Comparison of ENCODE assay signal across 15 mouse cellular contexts in genomic region chr1:135820071-135820470, GRCm38 (mm10). TPM values are rescaled to one million over a fixed set of nuclear protein-coding genes. Genes with fewer than 3 reads are reported as not detected.
DNase-seq lines count a peak whose midpoint lies in the region; ATAC-seq lines count a peak whose summit lies in the region.
"Had no signal": no experiment of that assay in that cellular context is flagged by ENCODE, and none has a peak within 500 bp of the region (broad histone marks: within the 10 kb centered on the region; RNA-seq: fewer than 3 reads in every experiment).

No protein-coding gene starts in this region.

- 79% methylated on average over 10 of the region's 10 CpGs for WGBS in embryonic facial prominence, embryonic 10.5 days
- 65% methylated on average over 10 of the region's 10 CpGs for WGBS in stomach, embryonic 14.5 days
- WGBS in forebrain, embryonic 11.5 days, result 85% methylated on average over 10 of the region's 10 CpGs
- WGBS in forebrain, embryonic 14.5 days, result 84% methylated on average over 10 of the region's 10 CpGs

- DNase-seq in kidney, adult 11 months, result peak; percentile 59
- no peak for DNase-seq in kidney, postnatal 14 days
- DNase-seq in embryonic facial prominence, embryonic 10.5 days (ENCODE audit: low spot score), result no peak
- peak; percentile 36 to 45 for DNase-seq in kidney, adult 8-10 months
- no peak for DNase-seq in forebrain, embryonic 11.5 days (ENCODE audit: low spot score)
- no peak for DNase-seq in forebrain, embryonic 14.5 days (ENCODE audit: low spot score)
- DNase-seq: cerebellum, adult 9-10 months; gastrocnemius, postnatal 14 days; right cerebral cortex, postnatal 4 days had no signal

- H3K27ac ChIP-seq in embryonic facial prominence, embryonic 10.5 days (replicated peaks), result no peak overlapping the region
- H3K27ac ChIP-seq in stomach, embryonic 14.5 days (ENCODE audit: low read length), result peak overlapping the region; percentile 35; the same call in 1 of the 2 replicates
- no peak overlapping the region for H3K27ac ChIP-seq in forebrain, embryonic 11.5 days (ENCODE audit: low read depth, low read length)
- H3K27ac ChIP-seq in forebrain, embryonic 14.5 days (ENCODE audit: low read depth, low read length), result no peak overlapping the region
- H3K27ac ChIP-seq: forebrain, embryonic 12.5 days; hindbrain, embryonic 14.5 days; liver, embryonic 15.5 days had no signal

- H3K9me3 ChIP-seq in embryonic facial prominence, embryonic 10.5 days, result no peaks in the 10 kb centered on the region
- H3K9me3 ChIP-seq in stomach, embryonic 14.5 days (ENCODE audit: control insufficient read depth, low read depth, low read length), result no peaks in the 10 kb centered on the region
- H3K9me3 ChIP-seq in forebrain, embryonic 11.5 days (ENCODE audit: control insufficient read depth, low read length), result no peaks in the 10 kb centered on the region
- H3K9me3 ChIP-seq in forebrain, embryonic 14.5 days (replicated peaks; ENCODE audit: control insufficient read depth, low read length), result no peaks in the 10 kb centered on the region
- H3K9me3 ChIP-seq: forebrain, embryonic 12.5 days; heart, embryonic 12.5 days; liver, embryonic 15.5 days had no signal

- H3K4me1 ChIP-seq in embryonic facial prominence, embryonic 10.5 days, result peaks cover 27% of the 10 kb centered on the region
- H3K4me1 ChIP-seq in stomach, embryonic 14.5 days (ENCODE audit: control insufficient read depth, insufficient read depth, low read length), result peaks cover 10% of the 10 kb centered on the region; the same call in 1 of the 2 replicates
- H3K4me1 ChIP-seq in forebrain, embryonic 11.5 days (replicated peaks; ENCODE audit: control insufficient read depth, insufficient read depth, low read length), result peaks cover 3% of the 10 kb centered on the region; the same call in 1 of the 2 replicates
- H3K4me1 ChIP-seq in forebrain, embryonic 14.5 days (ENCODE audit: control insufficient read depth, insufficient read depth, low read length), result peaks cover 2% of the 10 kb centered on the region; the same call in 1 of the 2 replicates

- ATAC-seq in stomach, embryonic 14.5 days (ENCODE audit: insufficient number of reproducible peaks, insufficient read depth, low FRiP score, low read depth), result no peak
- no peak for ATAC-seq in megakaryocyte-erythroid progenitor cell, adult 5-6 weeks (replicated peaks; ENCODE audit: low FRiP score, low TSS enrichment, poor library complexity, severe bottlenecking)
- ATAC-seq in forebrain, embryonic 11.5 days (replicated peaks; ENCODE audit: low FRiP score), result no peak
- no peak for ATAC-seq in forebrain, embryonic 14.5 days

- H3K36me3 ChIP-seq in embryonic facial prominence, embryonic 10.5 days (replicated peaks), result no peaks in the 10 kb centered on the region
- H3K36me3 ChIP-seq in stomach, embryonic 14.5 days (ENCODE audit: control insufficient read depth, insufficient read depth, low read length), result no peaks in the 10 kb centered on the region
- H3K36me3 ChIP-seq in forebrain, embryonic 11.5 days (ENCODE audit: control insufficient read depth, insufficient read depth, low read length), result no peaks in the 10 kb centered on the region
- H3K36me3 ChIP-seq in forebrain, embryonic 14.5 days (ENCODE audit: control insufficient read depth, insufficient read depth, low read length), result no peaks in the 10 kb centered on the region
- H3K36me3 ChIP-seq: forebrain, embryonic 12.5 days; heart, embryonic 12.5 days; liver, embryonic 15.5 days had no signal

- peaks cover 79% of the 10 kb centered on the region for H3K27me3 ChIP-seq in embryonic facial prominence, embryonic 10.5 days (replicated peaks; ENCODE audit: low read depth, poor library complexity, severe bottlenecking)
- peaks cover 18% of the 10 kb centered on the region; the same call in 1 of the 2 replicates for H3K27me3 ChIP-seq in stomach, embryonic 14.5 days (ENCODE audit: control insufficient read depth, insufficient read depth, low read length)
- H3K27me3 ChIP-seq in forebrain, embryonic 11.5 days (ENCODE audit: control insufficient read depth, insufficient read depth, low read length), result peaks cover 40% of the 10 kb centered on the region
- peaks cover 40% of the 10 kb centered on the region for H3K27me3 ChIP-seq in forebrain, embryonic 14.5 days (replicated peaks; ENCODE audit: control insufficient read depth, insufficient read depth, low read length)

- H3K4me2 ChIP-seq in stomach, embryonic 14.5 days (replicated peaks; ENCODE audit: low read depth, low read length), result peak overlapping the region; percentile 97
- no peak overlapping the region for H3K4me2 ChIP-seq in forebrain, embryonic 11.5 days (ENCODE audit: low read depth, low read length, severe bottlenecking)
- no peak overlapping the region for H3K4me2 ChIP-seq in forebrain, embryonic 14.5 days (ENCODE audit: low read length)
- H3K4me2 ChIP-seq: forebrain, embryonic 12.5 days; liver, embryonic 15.5 days had no signal

- 0 out of 2 replicates have a peak overlapping the region, but pooled peaks have one; percentile 30 for H3K9ac ChIP-seq in stomach, embryonic 14.5 days (replicated peaks; ENCODE audit: low read depth, low read length)
- H3K9ac ChIP-seq in forebrain, embryonic 11.5 days (ENCODE audit: low read length), result no peak overlapping the region
- no peak overlapping the region for H3K9ac ChIP-seq in forebrain, embryonic 14.5 days (ENCODE audit: low read length)
- H3K9ac ChIP-seq: forebrain, embryonic 12.5 days; heart, embryonic 12.5 days; hindbrain, embryonic 14.5 days; liver, embryonic 15.5 days had no signal

- peak overlapping the region; percentile 75 for H3K4me3 ChIP-seq in embryonic facial prominence, embryonic 10.5 days
- peak overlapping the region; percentile 54 for H3K4me3 ChIP-seq in stomach, embryonic 14.5 days (ENCODE audit: low read depth, low read length)
- H3K4me3 ChIP-seq in forebrain, embryonic 11.5 days (ENCODE audit: low read depth, low read length), result no peak overlapping the region
- H3K4me3 ChIP-seq in forebrain, embryonic 14.5 days (ENCODE audit: low read depth, low read length), result no peak overlapping the region
- H3K4me3 ChIP-seq: forebrain, embryonic 12.5 days; heart, embryonic 12.5 days; liver, embryonic 15.5 days had no signal

RNA-seq across cellular contexts. Expression of gene Lad1, which starts 1.7 kb away (rescaled TPM):
- 7.5 TPM in 2 replicates for polyA plus RNA-seq in embryonic facial prominence, embryonic 10.5 days (2016; fragmentation: Nextera tagmentation; extraction: Ambion mirVana)
- 58.2 and 60.5 TPM in 2 replicates for polyA plus RNA-seq in stomach, embryonic 14.5 days (2014; fragmentation: Nextera tagmentation; extraction: Ambion mirVana)
- total RNA-seq in megakaryocyte-erythroid progenitor cell, adult 5-6 weeks (2014; fragmentation: Nextera tagmentation), result not detected in 2 replicates
- not detected in 2 replicates for total RNA-seq in megakaryocyte-erythroid progenitor cell, adult 5-6 weeks (2017)
- polyA plus RNA-seq in forebrain, embryonic 11.5 days (2014; fragmentation: Nextera tagmentation; extraction: Ambion mirVana), result 0.47 and 0.65 TPM in 2 replicates
- polyA plus RNA-seq in forebrain, embryonic 14.5 days (2014; fragmentation: Nextera tagmentation; extraction: Ambion mirVana), result 0.19 and 0.24 TPM in 2 replicates

RNA-seq across cellular contexts. Expression of gene Tnnt2, which starts 16.1 kb away (rescaled TPM):
- 1.1 and 4.4 TPM in 2 replicates for polyA plus RNA-seq in embryonic facial prominence, embryonic 10.5 days (2016; fragmentation: Nextera tagmentation; extraction: Ambion mirVana)
- polyA plus RNA-seq in stomach, embryonic 14.5 days (2014; fragmentation: Nextera tagmentation; extraction: Ambion mirVana), result 10.4 and 14.6 TPM in 2 replicates
- total RNA-seq in megakaryocyte-erythroid progenitor cell, adult 5-6 weeks (2014; fragmentation: Nextera tagmentation), result 1.4 TPM in 1 of 2 replicates, not detected in the other
- not detected in 2 replicates for total RNA-seq in megakaryocyte-erythroid progenitor cell, adult 5-6 weeks (2017)
- polyA plus RNA-seq in forebrain, embryonic 11.5 days (2014; fragmentation: Nextera tagmentation; extraction: Ambion mirVana), result 0.25 TPM in 1 of 2 replicates, not detected in the other
- 0.37 and 0.62 TPM in 2 replicates for polyA plus RNA-seq in forebrain, embryonic 14.5 days (2014; fragmentation: Nextera tagmentation; extraction: Ambion mirVana)

RNA-seq across cellular contexts. Expression of gene Tnni1, which starts 40.8 kb away (rescaled TPM):
- polyA plus RNA-seq in embryonic facial prominence, embryonic 10.5 days (2016; fragmentation: Nextera tagmentation; extraction: Ambion mirVana), result 5.5 and 7.9 TPM in 2 replicates
- 1.9 and 3.2 TPM in 2 replicates for polyA plus RNA-seq in stomach, embryonic 14.5 days (2014; fragmentation: Nextera tagmentation; extraction: Ambion mirVana)
- 5.4 TPM in 1 of 2 replicates, not detected in the other for total RNA-seq in megakaryocyte-erythroid progenitor cell, adult 5-6 weeks (2014; fragmentation: Nextera tagmentation)
- 0.46 TPM in 1 of 2 replicates, not detected in the other for total RNA-seq in megakaryocyte-erythroid progenitor cell, adult 5-6 weeks (2017)
- 0.65 and 1.1 TPM in 2 replicates for polyA plus RNA-seq in forebrain, embryonic 11.5 days (2014; fragmentation: Nextera tagmentation; extraction: Ambion mirVana)
- polyA plus RNA-seq in forebrain, embryonic 14.5 days (2014; fragmentation: Nextera tagmentation; extraction: Ambion mirVana), result 0.39 TPM in 1 of 2 replicates, not detected in the other

RNA-seq across cellular contexts. Expression of gene Phlda3, which starts 54.2 kb away (rescaled TPM):
- polyA plus RNA-seq in embryonic facial prominence, embryonic 10.5 days (2016; fragmentation: Nextera tagmentation; extraction: Ambion mirVana), result 29.0 and 32.2 TPM in 2 replicates
- polyA plus RNA-seq in stomach, embryonic 14.5 days (2014; fragmentation: Nextera tagmentation; extraction: Ambion mirVana), result 82.1 and 86.8 TPM in 2 replicates
- total RNA-seq in megakaryocyte-erythroid progenitor cell, adult 5-6 weeks (2014; fragmentation: Nextera tagmentation), result 1.8 and 7.6 TPM in 2 replicates
- 0.94 and 2.1 TPM in 2 replicates for total RNA-seq in megakaryocyte-erythroid progenitor cell, adult 5-6 weeks (2017)
- polyA plus RNA-seq in forebrain, embryonic 11.5 days (2014; fragmentation: Nextera tagmentation; extraction: Ambion mirVana), result 21.5 and 24.2 TPM in 2 replicates
- 16.4 and 17.4 TPM in 2 replicates for polyA plus RNA-seq in forebrain, embryonic 14.5 days (2014; fragmentation: Nextera tagmentation; extraction: Ambion mirVana)

Comparison
In these comparisons a context has a peak if more than half of its experiments do, and no peak if none do; other contexts are left out.
1. DNase-seq: peak in kidney, adult 11 months (single experiment) and kidney, adult 8-10 months (2 of 2); none in kidney, postnatal 14 days (single experiment), embryonic facial prominence, embryonic 10.5 days (single experiment), forebrain, embryonic 11.5 days (single experiment) and forebrain, embryonic 14.5 days (single experiment).
2. H3K4me3 ChIP-seq: peak in embryonic facial prominence, embryonic 10.5 days (single experiment) and stomach, embryonic 14.5 days (single experiment); none in forebrain, embryonic 11.5 days (single experiment) and forebrain, embryonic 14.5 days (single experiment).